Mouse (Mus musculus) cerebellum, adult 2 months (tissue): ENCODE data around the gene Gm20449. TPM values are rescaled to one million over a fixed set of nuclear protein-coding genes. Genes with fewer than 3 reads are reported as not detected.
A peak's percentile ranks its signal among the peaks of the same experiment; 100 is the strongest.
"Not testable (repeated sequence)": the region's sequence is repeated elsewhere in the genome, so short reads cannot be mapped to it uniquely, and the experiment has no call there.

Experiments used
- DNase-seq, 2 experiments: peaks; one replicate each; pipeline ENCODE4 v3.0.0; 2021
- H3K27ac ChIP-seq: fragments of 200-500 bp; 2 replicates; pipeline ENCODE4 v1.5.1; 2012; ENCODE audit warnings: low read length, control low read depth, inconsistent platforms; ENCODE audit not compliant: insufficient read depth
- H3K27me3 ChIP-seq: fragments of 200-500 bp; 2 replicates; pipeline ENCODE4 v1.6.1; 2012; ENCODE audit warnings: inconsistent platforms, mild to moderate bottlenecking, low read length, moderate library complexity; ENCODE audit not compliant: control insufficient read depth, insufficient read depth
- H3K4me1 ChIP-seq: fragments of 200-500 bp; 2 replicates; pipeline ENCODE4 v1.6.1; 2011; ENCODE audit warnings: low read length; ENCODE audit not compliant: control insufficient read depth, insufficient read depth
- H3K4me3 ChIP-seq: fragments of 200-500 bp; replicated peaks from 2 replicates; pipeline ENCODE3; 2011; ENCODE audit warnings: mild to moderate bottlenecking, low read depth, low read length, control low read depth; ENCODE audit not compliant: insufficient read depth
- CTCF ChIP-seq: fragments of 200-500 bp; IDR thresholded peaks from 2 replicates; pipeline ENCODE4 v1.5.1; 2011; ENCODE audit warnings: low read depth, mild to moderate bottlenecking, control low read depth, low read length, moderate library complexity, borderline replicate concordance; ENCODE audit not compliant: insufficient read depth
- POLR2A ChIP-seq: fragments of 200-500 bp; IDR thresholded peaks from 2 replicates; pipeline ENCODE4 v1.6.1; 2011; ENCODE audit warnings: low read length, control low read depth, borderline replicate concordance; ENCODE audit not compliant: insufficient read depth
- WGBS: fragments of 180-500 bp; shearing (Covaris S2); methylation state at CpG from one replicate; pipeline ENCODE4 v1.1.7; 2018; 5-methylcytosine and 5-hydroxymethylcytosine counted together
- polyA plus RNA-seq: library from polyadenylated mRNA; depleted of rRNA; stranded (reverse); fragments of >200 nt; gene quantifications from 2 replicates; pipeline ENCODE4 v1.2.3, GENCODE M21; 2012; rRNA removed

The Gm20449 gene
- polyA plus RNA-seq, result 0.10 and 0.17 TPM in 2 replicates

GRCm38 (mm10) chr7:41499389-41500049 lies at the start of gene Gm20449, which contains the start of gene AW146154:
TSS of gene Gm20449 (minus strand) at chr7:41499417.
TSS of gene AW146154 (minus strand) at chr7:41499890.
- H3K4me1 ChIP-seq, result no peaks in the 10 kb centered on the region
- H3K27me3 ChIP-seq, result no peaks in the 10 kb centered on the region
- no peak for TF ChIP-seq CTCF
- TF ChIP-seq POLR2A, result peak; percentile 58; the same call in 1 of the 2 replicates
- under 1% methylated on average over 18 of the region's 18 CpGs for WGBS
- DNase-seq, result peak; percentile 99
- H3K27ac ChIP-seq, result peak within 1 kb of the TSS; percentile 52
- peak within 1 kb of the TSS; percentile 66 for H3K4me3 ChIP-seq

GRCm38 (mm10) chr7:41512672-41513071 lies 13.5 kb upstream of the Gm20449 start:
- WGBS, result 95% methylated on average over 3 of the region's 3 CpGs
- no peak for DNase-seq
- H3K4me1 ChIP-seq, result no peaks in the 10 kb centered on the region

GRCm38 (mm10) chr7:41512207-41512606 lies 13.0 kb upstream of the Gm20449 start:
- H3K27me3 ChIP-seq, result no peaks in the 10 kb centered on the region
- H3K4me3 ChIP-seq, result no peak overlapping the region
- WGBS, result 8% methylated on average over 1 of the region's 1 CpGs
- H3K27ac ChIP-seq, result no peak overlapping the region
- no peak for DNase-seq
- TF ChIP-seq POLR2A (no peak), CTCF (no peak)
- H3K4me1 ChIP-seq, result no peaks in the 10 kb centered on the region

More at GRCm38 (mm10) chr7:41512672-41513071, 13.5 kb upstream of the Gm20449 start:
- Histone ChIP-seq H3K27me3 (no peaks in the 10 kb centered on the region), H3K27ac (no peak overlapping the region), H3K4me3 (no peak overlapping the region)
- TF ChIP-seq CTCF (no peak), POLR2A (no peak)

GRCm38 (mm10) chr7:41502402-41502801 lies 3.2 kb upstream of the Gm20449 start:
- peak in 1 of 2 experiments; percentile 9 for DNase-seq
- no peaks in the 10 kb centered on the region for H3K4me1 ChIP-seq
- WGBS, result 63% methylated on average over 1 of the region's 1 CpGs
- no peak overlapping the region for H3K27ac ChIP-seq
- TF ChIP-seq POLR2A, result no peak
- no peak for TF ChIP-seq CTCF
- H3K4me3 ChIP-seq, result no peak overlapping the region
- no peaks in the 10 kb centered on the region for H3K27me3 ChIP-seq

GRCm38 (mm10) chr7:41500151-41500934 lies 1.1 kb upstream of the Gm20449 start:
- H3K27ac ChIP-seq, result no peak overlapping the region

GRCm38 (mm10) chr7:41499018-41499388 lies 214 bp downstream of the Gm20449 start:
- peak overlapping the region; percentile 66 for H3K4me3 ChIP-seq
- not testable (repeated sequence) for DNase-seq, H3K27me3 ChIP-seq, H3K27ac ChIP-seq, H3K4me1 ChIP-seq
- WGBS, result under 1% methylated on average over 6 of the region's 6 CpGs

More at GRCm38 (mm10) chr7:41500151-41500934, 1.1 kb upstream of the Gm20449 start:
- 19% methylated on average over 22 of the region's 22 CpGs for WGBS
- DNase-seq, result peak; percentile 60 to 71
- Histone ChIP-seq H3K27me3 (no peaks in the 10 kb centered on the region), H3K4me3 (peak overlapping the region; percentile 66), H3K4me1 (no peaks in the 10 kb centered on the region)
- no peak for TF ChIP-seq CTCF
- TF ChIP-seq POLR2A, result no peak

GRCm38 (mm10) chr7:41498464-41498863 lies 753 bp downstream of the Gm20449 start:
- H3K4me1 ChIP-seq, H3K4me3 ChIP-seq, H3K27me3 ChIP-seq, H3K27ac ChIP-seq: not testable (repeated sequence)
- peak in 1 of 2 experiments; percentile 33 for DNase-seq
- 77% methylated on average over 4 of the region's 4 CpGs for WGBS

- no peaks in the 10 kb centered on the region for H3K4me1 ChIP-seq
- DNase-seq, result peak; percentile 20 to 26
- TF ChIP-seq POLR2A (no peak), CTCF (no peak)
- WGBS, result 95% methylated on average over 2 of the region's 2 CpGs
- H3K27me3 ChIP-seq, result no peaks in the 10 kb centered on the region
- H3K27ac ChIP-seq, result no peak overlapping the region
- no peak overlapping the region for H3K4me3 ChIP-seq
Observed at GRCm38 (mm10) chr7:41497871-41498270, 1.3 kb downstream of the Gm20449 start.
